Mouse (Mus musculus) layer of hippocampus, adult 9-11 months (tissue): ENCODE measurements around the gene Zfp442.
"Not testable (repeated sequence)": the region's sequence is repeated elsewhere in the genome, so short reads cannot be mapped to it uniquely, and the experiment has no call there.

Experiments used
- DNase-seq: peaks from one replicate; pipeline ENCODE4 v3.0.0; 2022

The Zfp442 gene

DNA sequence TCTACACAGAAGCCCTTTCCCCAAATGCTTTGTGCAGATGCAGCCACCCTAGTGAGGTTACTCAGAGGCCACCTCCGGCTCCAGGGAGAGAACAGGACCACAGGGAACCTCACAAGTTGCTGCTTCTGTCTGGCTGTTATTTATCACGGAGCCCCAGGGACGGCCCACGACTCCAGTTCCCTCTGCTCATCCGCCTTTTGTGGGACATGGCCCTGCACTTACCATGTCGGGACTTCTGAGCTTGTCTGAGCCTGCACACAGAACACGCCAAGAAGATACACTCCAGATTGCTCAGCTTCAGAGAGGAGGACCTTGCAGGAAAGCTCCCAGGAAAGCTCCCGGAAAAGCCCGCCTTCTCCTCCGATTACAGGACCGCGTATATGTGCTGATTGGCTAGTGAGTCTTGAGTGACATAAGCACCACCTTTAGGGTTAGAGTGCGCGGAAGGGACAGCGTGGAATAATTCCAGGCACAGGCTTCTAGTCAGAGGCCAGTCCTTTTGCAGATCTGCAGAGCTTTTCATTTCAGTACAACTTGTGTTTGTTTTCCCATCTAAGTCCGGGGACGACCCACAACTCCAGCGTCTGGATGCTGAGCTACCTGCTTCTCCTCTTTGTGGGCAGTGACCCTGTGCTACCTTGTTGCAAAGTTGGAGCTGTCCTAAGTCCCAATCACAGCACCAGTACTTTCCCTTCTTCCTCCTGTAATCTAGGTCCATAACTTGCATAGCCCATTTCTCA, at the start of gene Zfp442:
Gene Zfp442 (minus strand): TSS at position 307 of the 740 bp plus-strand sequence.
- DNase-seq, result peak; percentile 71

GRCm38 (mm10) chr2:150500124-150500973, 49.1 kb upstream of the Zfp442 start:
- not testable (repeated sequence) for DNase-seq

DNA sequence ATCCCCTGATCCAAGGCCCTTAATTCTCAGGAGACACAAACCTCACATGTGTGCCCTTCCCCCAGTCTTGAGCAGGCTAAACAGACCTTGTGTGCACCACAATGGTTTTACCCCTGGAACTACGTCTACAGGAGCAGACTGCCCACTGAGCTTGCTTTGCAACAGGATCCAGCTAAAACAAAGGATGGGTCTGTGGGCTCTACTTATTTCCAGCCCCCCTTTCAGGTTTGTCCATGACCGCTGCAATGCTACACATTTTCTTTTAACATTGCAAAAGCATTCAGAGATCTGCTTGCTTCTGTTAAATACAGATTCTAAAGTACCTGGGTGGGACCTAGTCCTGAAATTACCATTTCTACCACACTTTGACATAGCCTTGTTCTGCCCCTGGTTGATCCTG, 41.7 kb upstream of the Zfp442 start:
- no peak for DNase-seq

GRCm38 (mm10) chr2:150484939-150485778, 33.9 kb upstream of the Zfp442 start, which contains the start of gene Zfp345:
Gene Zfp345 (minus strand): TSS chr2:150485091.
- DNase-seq, result peak; percentile 18

GRCm38 (mm10) chr2:150439084-150439483, 12.2 kb downstream of the Zfp442 start:
- not testable (repeated sequence) for DNase-seq

DNA sequence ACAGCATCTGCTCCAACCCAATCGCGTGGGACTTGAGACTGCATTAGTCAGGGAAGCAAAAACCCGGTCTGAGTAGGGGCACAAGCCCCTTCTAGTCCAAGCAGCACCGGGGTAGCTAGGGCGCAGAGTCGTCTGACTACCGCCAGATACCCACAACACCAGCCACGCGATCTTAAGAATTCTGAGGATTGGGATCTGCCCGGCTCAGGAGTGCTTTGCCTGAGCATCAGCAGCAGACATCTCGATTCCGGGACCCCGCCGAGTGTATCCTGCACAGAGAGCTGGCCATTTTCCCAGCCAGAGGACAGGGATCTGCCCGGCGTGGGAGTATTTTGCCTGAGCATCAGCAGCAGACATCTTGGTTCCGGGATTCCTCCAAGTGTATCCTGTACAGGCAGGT, 39.1 kb downstream of the Zfp442 start:
- DNase-seq, result not testable (repeated sequence)

GRCm38 (mm10) chr2:150390198-150390597, 61.1 kb downstream of the Zfp442 start:
- no peak for DNase-seq

DNA sequence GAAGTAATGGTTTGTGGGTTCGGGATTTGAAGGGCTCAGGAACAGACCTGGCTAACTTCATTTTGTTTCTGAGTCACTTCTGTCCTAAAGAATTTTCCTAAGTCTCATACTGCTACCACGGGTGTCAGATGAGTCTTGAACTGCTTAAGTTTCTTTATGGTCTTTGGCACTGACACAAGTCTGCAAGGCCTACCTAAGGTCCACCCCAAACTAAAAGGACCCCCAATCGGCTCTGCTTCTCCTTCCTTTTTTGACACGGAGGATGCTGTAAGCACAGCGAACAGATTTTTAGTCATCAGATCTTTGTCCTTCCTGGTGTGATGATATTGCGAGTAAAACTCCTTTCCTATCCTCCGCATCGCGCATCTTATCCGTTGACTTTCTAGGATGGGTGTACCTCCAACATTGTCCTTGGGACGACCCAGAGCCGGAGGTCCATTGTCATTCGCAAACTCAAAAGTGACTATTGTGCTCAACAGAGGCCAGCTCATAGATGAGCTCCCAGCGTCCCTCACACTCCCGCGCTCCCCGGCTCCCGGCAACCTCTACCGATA, 65.7 kb downstream of the Zfp442 start:
- DNase-seq, result not testable (repeated sequence)

DNA sequence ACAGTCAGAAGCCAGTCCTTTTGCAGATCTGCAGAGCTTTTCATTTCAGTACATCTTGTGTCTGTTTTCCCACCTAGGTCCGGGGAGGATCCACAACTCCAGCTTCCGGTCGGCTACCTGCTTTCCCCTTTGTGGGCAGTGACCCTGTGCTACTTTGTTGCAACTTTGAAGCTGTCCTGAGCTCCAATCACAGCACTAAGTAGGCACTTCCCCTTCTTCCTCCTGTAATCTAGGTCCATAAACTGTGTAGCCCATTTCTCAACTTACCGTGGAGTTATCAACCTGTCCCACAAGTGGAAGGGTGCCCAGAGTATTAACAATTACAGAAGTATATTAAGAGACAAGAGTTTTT, 88.4 kb downstream of the Zfp442 start:
- DNase-seq, result no peak

- peak; percentile 93 for DNase-seq
These were observed 89.0 kb downstream of the Zfp442 start, which contains the start of gene 3300002I08Rik for GRCm38 (mm10) chr2:150362113-150362877. Gene 3300002I08Rik (minus strand): TSS chr2:150362765.
